Mouse (Mus musculus): ENCODE measurements around the gene Polr3c. TPM values are rescaled to one million over a fixed set of nuclear protein-coding genes. Genes with fewer than 3 reads are reported as not detected.

The Polr3c gene
- polyA plus RNA-seq, 1 experiment from 2014 or later = 33.9 TPM

DNA sequence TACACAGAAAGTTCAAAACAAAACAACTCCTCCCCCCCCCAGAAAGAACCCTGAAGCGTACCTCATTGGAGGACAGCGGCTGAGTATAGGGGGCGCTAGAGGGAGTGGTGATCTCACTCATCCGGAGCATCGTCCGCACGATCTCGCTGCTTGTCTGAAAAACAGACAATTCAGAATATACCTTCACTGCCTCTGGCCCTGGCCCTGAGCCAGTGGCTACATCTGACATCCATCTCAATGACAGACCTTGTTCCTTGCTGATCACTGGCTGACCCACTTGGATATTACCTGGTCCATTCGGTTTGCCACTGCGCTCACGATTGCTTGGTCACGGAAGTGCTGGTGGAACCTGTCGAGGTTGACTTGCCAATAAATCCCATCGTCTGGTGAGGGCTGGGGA lies 8.3 kb downstream of the Polr3c start:
- ATAC-seq = no peak

DNA sequence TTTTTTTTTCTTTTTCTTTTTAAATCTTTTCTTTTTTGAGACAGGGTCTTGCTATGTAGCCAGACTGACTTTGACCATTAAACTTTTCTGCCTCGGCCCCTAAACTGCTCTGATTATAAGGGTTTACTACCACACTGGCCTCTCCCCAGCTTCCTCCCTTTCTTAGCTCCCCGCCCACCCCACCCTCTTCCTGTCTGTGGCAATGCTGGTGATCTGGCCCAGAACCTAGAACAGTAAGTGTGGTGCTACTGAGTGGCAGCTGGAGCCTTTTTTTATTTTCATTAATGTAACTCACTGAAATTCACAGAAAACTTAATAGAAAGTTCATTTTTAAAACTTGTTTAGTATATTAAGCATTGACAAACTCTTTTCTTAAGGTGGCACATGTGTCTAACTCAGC lies 11.6 kb downstream of the Polr3c start:
- H3K4me2 ChIP-seq (ENCODE audit: low read length) = no peak overlapping the region
- peaks cover 21% of the 10 kb centered on the region for H3K36me3 ChIP-seq (ENCODE audit: control insufficient read depth, insufficient read depth)
- H3K27me3 ChIP-seq (replicated peaks; ENCODE audit: control insufficient read depth, insufficient read depth, low read length) = no peaks in the 10 kb centered on the region
- no peaks in the 10 kb centered on the region for H3K4me1 ChIP-seq (replicated peaks; ENCODE audit: control insufficient read depth, insufficient read depth, low read length)
- H3K9ac ChIP-seq (replicated peaks; ENCODE audit: low read depth, low read length) = no peak overlapping the region
- H3K4me3 ChIP-seq (replicated peaks; ENCODE audit: low read length) = no peak overlapping the region
- no peaks in the 10 kb centered on the region for H3K9me3 ChIP-seq (ENCODE audit: control insufficient read depth, low read length)
- ATAC-seq = no peak
- H3K27ac ChIP-seq (ENCODE audit: low read length) = no peak overlapping the region
- 91% methylated on average over 2 of the region's 2 CpGs for WGBS

More for the DNA sequence above, 8.3 kb downstream of the Polr3c start:
- Histone ChIP-seq H3K9ac (replicated peaks; ENCODE audit: low read depth, low read length) (no peak overlapping the region), H3K27ac (ENCODE audit: low read length) (no peak overlapping the region), H3K4me2 (ENCODE audit: low read length) (no peak overlapping the region; the same call in 1 of the 2 replicates), H3K36me3 (ENCODE audit: control insufficient read depth, insufficient read depth) (peaks cover 12% of the 10 kb centered on the region), H3K27me3 (replicated peaks; ENCODE audit: control insufficient read depth, insufficient read depth, low read length) (no peaks in the 10 kb centered on the region), H3K4me1 (replicated peaks; ENCODE audit: control insufficient read depth, insufficient read depth, low read length) (no peaks in the 10 kb centered on the region), H3K9me3 (ENCODE audit: control insufficient read depth, low read length) (no peaks in the 10 kb centered on the region), H3K4me3 (replicated peaks; ENCODE audit: low read length) (no peak overlapping the region)
- 37% methylated on average over 14 of the region's 14 CpGs for WGBS

DNA sequence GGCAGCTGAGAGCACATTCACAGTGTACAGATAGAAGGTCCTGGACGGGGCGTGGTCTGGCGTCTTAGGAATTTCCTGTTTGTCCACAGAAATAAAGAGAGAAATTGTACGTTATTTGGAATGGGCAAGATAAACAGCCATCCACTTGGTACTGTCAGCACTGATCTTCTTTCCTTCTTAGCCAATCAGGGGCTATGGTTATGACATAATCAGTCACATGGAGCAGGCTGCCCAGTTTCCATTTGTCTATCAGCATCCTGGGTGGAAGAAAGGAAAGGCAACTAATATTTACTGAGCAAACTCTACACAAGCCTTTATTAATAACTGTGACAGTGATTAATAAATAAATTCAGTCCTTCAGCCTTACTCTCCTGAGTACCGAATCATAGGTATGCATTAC lies 13.1 kb downstream of the Polr3c start:
- 96% methylated on average over 5 of the region's 5 CpGs for WGBS
- Histone ChIP-seq H3K27me3 (replicated peaks; ENCODE audit: control insufficient read depth, insufficient read depth, low read length) (no peaks in the 10 kb centered on the region), H3K4me2 (ENCODE audit: low read length) (no peak overlapping the region), H3K9me3 (ENCODE audit: control insufficient read depth, low read length) (no peaks in the 10 kb centered on the region), H3K4me3 (replicated peaks; ENCODE audit: low read length) (no peak overlapping the region), H3K9ac (replicated peaks; ENCODE audit: low read depth, low read length) (no peak overlapping the region), H3K36me3 (ENCODE audit: control insufficient read depth, insufficient read depth) (peaks cover 25% of the 10 kb centered on the region), H3K4me1 (replicated peaks; ENCODE audit: control insufficient read depth, insufficient read depth, low read length) (no peaks in the 10 kb centered on the region), H3K27ac (ENCODE audit: low read length) (no peak overlapping the region)
- no peak for ATAC-seq

DNA sequence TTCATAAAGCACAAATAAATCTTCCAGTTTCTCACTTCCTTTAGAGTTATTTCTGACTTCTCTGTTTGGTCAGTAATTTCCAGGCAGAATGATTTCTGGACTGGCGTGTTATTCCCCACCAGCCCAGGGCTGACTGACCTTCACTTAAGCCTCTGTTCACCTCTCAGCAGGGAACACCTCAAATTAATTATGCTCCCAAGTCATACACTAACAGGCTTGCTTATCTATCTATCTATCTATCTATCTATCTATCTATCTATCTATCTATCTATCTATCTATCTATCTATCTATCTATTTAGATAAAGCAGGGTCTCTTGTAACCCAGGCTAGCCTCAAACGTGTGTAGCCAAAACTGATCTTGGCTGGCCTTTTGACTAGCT lies 18.8 kb downstream of the Polr3c start:
- peak overlapping the region; percentile 56 for H3K4me3 ChIP-seq (replicated peaks; ENCODE audit: low read length)
- peak overlapping the region; percentile 90 for H3K4me2 ChIP-seq (ENCODE audit: low read length)
- ATAC-seq = no peak
- WGBS = 41% methylated on average over 2 of the region's 2 CpGs
- H3K27ac ChIP-seq (ENCODE audit: low read length) = no peak overlapping the region
- peaks cover 13% of the 10 kb centered on the region for H3K36me3 ChIP-seq (ENCODE audit: control insufficient read depth, insufficient read depth)
- H3K9ac ChIP-seq (replicated peaks; ENCODE audit: low read depth, low read length) = peak overlapping the region; percentile 72; the same call in 1 of the 2 replicates
- no peaks in the 10 kb centered on the region for H3K27me3 ChIP-seq (replicated peaks; ENCODE audit: control insufficient read depth, insufficient read depth, low read length)
- no peaks in the 10 kb centered on the region for H3K9me3 ChIP-seq (ENCODE audit: control insufficient read depth, low read length)
- H3K4me1 ChIP-seq (replicated peaks; ENCODE audit: control insufficient read depth, insufficient read depth, low read length) = peaks cover 4% of the 10 kb centered on the region; the same call in 1 of the 2 replicates

DNA sequence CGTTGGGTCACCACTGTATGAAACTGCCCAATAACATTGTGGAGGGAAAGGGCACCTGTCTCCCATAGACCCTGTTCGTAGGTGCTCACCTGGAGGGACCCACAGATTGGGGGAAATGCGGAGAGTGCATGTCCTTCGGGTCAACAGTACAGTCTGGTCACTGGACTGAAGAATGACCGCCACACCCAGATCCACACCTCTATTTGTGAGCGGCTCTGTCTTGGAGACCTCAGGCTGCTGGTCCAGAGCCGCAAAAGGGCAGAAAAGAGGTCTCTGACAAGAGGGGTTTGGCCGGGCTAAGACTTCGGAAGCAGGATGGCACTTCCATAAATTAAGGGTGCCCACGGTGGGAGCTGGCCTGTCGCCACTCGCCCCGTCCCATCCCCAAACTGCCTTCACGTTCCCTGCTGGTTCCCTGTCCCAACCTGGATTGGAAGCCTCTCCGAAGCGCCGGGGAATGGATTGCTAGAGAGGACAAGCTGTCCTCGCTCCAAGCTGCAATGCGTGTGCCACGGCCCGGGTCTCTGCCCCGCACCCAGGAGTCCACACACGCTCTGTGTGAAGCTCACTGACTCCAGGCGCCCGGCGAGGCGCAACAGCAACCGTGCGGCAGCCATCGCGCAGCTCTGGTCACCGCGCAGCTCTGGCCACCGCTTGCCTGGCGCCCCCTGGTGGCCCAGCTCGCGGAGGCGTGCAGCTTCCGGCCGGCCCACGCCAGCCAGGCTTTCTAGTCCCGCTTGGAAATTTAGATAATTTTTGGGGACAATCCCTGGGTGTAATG lies 19.3 kb downstream of the Polr3c start, which contains the start of gene Nudt17:
Gene Nudt17, minus strand, starts transcription at position 660 of the 781 bp plus-strand sequence.
- Histone ChIP-seq H3K36me3 (ENCODE audit: control insufficient read depth, insufficient read depth) (peaks cover 12% of the 10 kb centered on the region), H3K9ac (replicated peaks; ENCODE audit: low read depth, low read length) (peak within 1 kb of the TSS; percentile 72), H3K9me3 (ENCODE audit: control insufficient read depth, low read length) (no peaks in the 10 kb centered on the region), H3K27ac (ENCODE audit: low read length) (no peak within 1 kb of the TSS), H3K4me2 (ENCODE audit: low read length) (peak within 1 kb of the TSS; percentile 90), H3K27me3 (replicated peaks; ENCODE audit: control insufficient read depth, insufficient read depth, low read length) (no peaks in the 10 kb centered on the region), H3K4me1 (replicated peaks; ENCODE audit: control insufficient read depth, insufficient read depth, low read length) (peaks cover 4% of the 10 kb centered on the region; the same call in 1 of the 2 replicates), H3K4me3 (replicated peaks; ENCODE audit: low read length) (peak within 1 kb of the TSS; percentile 56)
- WGBS = 5% methylated on average over 42 of the region's 42 CpGs
- ATAC-seq = peak; percentile 91

DNA sequence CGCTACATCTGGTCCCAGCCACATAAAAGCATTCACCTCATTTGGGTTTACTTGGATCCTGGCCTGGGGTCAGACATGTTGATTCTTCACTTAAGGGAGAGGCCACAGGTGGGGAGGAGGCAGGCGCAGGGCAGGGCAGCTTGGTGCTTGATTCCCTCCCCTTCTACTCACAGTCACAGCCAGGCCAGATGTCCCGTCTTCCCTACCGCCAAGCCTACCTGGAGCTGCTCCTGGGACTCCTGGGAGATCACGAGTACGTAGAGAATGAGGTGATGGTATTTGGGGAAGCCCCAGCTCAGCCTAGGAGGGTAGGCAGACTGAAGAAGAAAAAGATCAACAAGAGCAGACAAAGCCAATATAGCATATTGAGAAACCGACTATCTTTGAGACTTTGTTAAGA lies 20.4 kb downstream of the Polr3c start:
- no peak overlapping the region for H3K27ac ChIP-seq (ENCODE audit: low read length)
- no peak overlapping the region for H3K4me3 ChIP-seq (replicated peaks; ENCODE audit: low read length)
- no peaks in the 10 kb centered on the region for H3K9me3 ChIP-seq (ENCODE audit: control insufficient read depth, low read length)
- peaks cover 12% of the 10 kb centered on the region for H3K36me3 ChIP-seq (ENCODE audit: control insufficient read depth, insufficient read depth)
- no peaks in the 10 kb centered on the region for H3K27me3 ChIP-seq (replicated peaks; ENCODE audit: control insufficient read depth, insufficient read depth, low read length)
- ATAC-seq = no peak
- peaks cover 4% of the 10 kb centered on the region; the same call in 1 of the 2 replicates for H3K4me1 ChIP-seq (replicated peaks; ENCODE audit: control insufficient read depth, insufficient read depth, low read length)
- 79% methylated on average over 7 of the region's 7 CpGs for WGBS
- H3K4me2 ChIP-seq (ENCODE audit: low read length) = no peak overlapping the region
- no peak overlapping the region for H3K9ac ChIP-seq (replicated peaks; ENCODE audit: low read depth, low read length)

DNA sequence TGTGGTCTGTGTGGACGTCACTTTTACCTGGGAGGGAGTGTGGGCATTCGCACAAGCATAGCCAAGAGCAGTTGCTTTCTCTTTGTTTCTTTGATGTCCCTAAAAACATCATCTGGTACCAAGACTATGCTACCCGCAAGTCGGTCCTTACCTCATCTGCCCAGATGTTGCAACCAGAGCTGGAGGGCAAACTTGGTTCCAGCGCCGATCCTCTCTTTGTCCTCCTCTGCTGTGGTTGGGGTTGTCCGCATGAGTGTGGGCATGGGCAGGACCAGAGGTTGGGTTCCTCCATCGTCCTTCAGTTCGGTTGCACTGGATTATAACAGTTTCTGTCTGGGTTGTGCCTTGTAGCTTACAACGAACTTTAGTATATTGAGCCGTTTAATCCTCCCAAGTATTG lies 21.2 kb downstream of the Polr3c start:
- Histone ChIP-seq H3K9ac (replicated peaks; ENCODE audit: low read depth, low read length) (no peak overlapping the region), H3K4me2 (ENCODE audit: low read length) (no peak overlapping the region), H3K36me3 (ENCODE audit: control insufficient read depth, insufficient read depth) (peaks cover 8% of the 10 kb centered on the region), H3K4me3 (replicated peaks; ENCODE audit: low read length) (no peak overlapping the region), H3K4me1 (replicated peaks; ENCODE audit: control insufficient read depth, insufficient read depth, low read length) (peaks cover 4% of the 10 kb centered on the region; the same call in 1 of the 2 replicates), H3K27ac (ENCODE audit: low read length) (no peak overlapping the region), H3K27me3 (replicated peaks; ENCODE audit: control insufficient read depth, insufficient read depth, low read length) (no peaks in the 10 kb centered on the region), H3K9me3 (ENCODE audit: control insufficient read depth, low read length) (no peaks in the 10 kb centered on the region)
- 94% methylated on average over 11 of the region's 11 CpGs for WGBS
- ATAC-seq = no peak

DNA sequence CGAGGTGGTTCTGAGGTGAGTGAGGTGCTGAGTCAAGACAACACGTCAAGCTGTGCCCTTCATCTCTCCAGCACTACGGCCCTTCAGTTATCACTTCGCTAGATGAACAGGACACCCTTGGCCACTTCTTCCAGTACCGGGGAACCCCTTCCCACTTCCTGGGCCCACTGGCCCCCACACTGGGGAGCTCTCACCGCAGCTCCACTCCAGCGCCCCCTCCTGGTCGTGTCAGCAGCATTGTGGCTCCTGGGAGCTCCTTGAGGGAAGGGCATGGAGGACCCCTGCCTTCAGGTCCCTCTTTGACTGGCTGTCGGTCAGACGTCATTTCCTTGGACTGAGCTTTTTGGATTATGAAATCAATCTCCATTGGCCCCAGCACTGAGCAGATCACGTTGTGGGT lies 22.6 kb downstream of the Polr3c start:
- Histone ChIP-seq H3K27me3 (replicated peaks; ENCODE audit: control insufficient read depth, insufficient read depth, low read length) (no peaks in the 10 kb centered on the region), H3K9me3 (ENCODE audit: control insufficient read depth, low read length) (no peaks in the 10 kb centered on the region), H3K36me3 (ENCODE audit: control insufficient read depth, insufficient read depth) (no peaks in the 10 kb centered on the region), H3K4me1 (replicated peaks; ENCODE audit: control insufficient read depth, insufficient read depth, low read length) (peaks cover 4% of the 10 kb centered on the region; the same call in 1 of the 2 replicates), H3K9ac (replicated peaks; ENCODE audit: low read depth, low read length) (no peak overlapping the region), H3K4me2 (ENCODE audit: low read length) (no peak overlapping the region), H3K4me3 (replicated peaks; ENCODE audit: low read length) (no peak overlapping the region), H3K27ac (ENCODE audit: low read length) (no peak overlapping the region)
- 65% methylated on average over 11 of the region's 11 CpGs for WGBS
- ATAC-seq = no peak

DNA sequence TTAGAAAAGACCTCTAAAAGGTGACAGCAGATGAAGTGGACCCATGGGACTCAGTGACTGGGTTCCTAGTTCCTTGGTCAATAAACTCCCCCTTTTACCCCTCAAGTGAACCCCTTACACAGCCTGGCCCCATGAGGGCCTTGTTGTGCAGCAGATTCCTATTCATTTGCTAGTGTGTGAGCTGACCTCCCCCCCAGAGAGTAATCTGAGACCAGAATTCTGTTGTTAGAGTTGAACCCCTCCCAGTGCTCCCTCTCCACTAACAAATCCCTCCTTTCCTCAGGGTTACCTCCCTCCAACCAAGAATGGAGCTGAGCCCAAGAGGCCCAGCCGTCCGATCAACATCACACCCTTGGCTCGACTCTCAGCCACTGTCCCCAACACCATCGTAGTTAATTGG lies 26.4 kb downstream of the Polr3c start:
- no peak overlapping the region for H3K27ac ChIP-seq (ENCODE audit: low read length)
- H3K4me3 ChIP-seq (replicated peaks; ENCODE audit: low read length) = no peak overlapping the region
- H3K4me2 ChIP-seq (ENCODE audit: low read length) = no peak overlapping the region
- no peak overlapping the region for H3K9ac ChIP-seq (replicated peaks; ENCODE audit: low read depth, low read length)
- H3K4me1 ChIP-seq (replicated peaks; ENCODE audit: control insufficient read depth, insufficient read depth, low read length) = peaks cover 8% of the 10 kb centered on the region
- no peaks in the 10 kb centered on the region for H3K9me3 ChIP-seq (ENCODE audit: control insufficient read depth, low read length)
- WGBS = 88% methylated on average over 4 of the region's 4 CpGs
- no peak for ATAC-seq
- 0 out of 2 replicates have a peak, but pooled peaks cover 2% of the 10 kb centered on the region for H3K27me3 ChIP-seq (replicated peaks; ENCODE audit: control insufficient read depth, insufficient read depth, low read length)
- H3K36me3 ChIP-seq (ENCODE audit: control insufficient read depth, insufficient read depth) = no peaks in the 10 kb centered on the region

Measured in forebrain, embryonic 16.5 days (tissue).